Mouse (Mus musculus) liver, adult 2 months (tissue): ENCODE measurements around the gene Zfp457. TPM values are rescaled to one million over a fixed set of nuclear protein-coding genes. Genes with fewer than 3 reads are reported as not detected.

Experiments
- DNase-seq: peaks from one replicate; pipeline ENCODE4 v3.0.0-alpha.2; 2011; ENCODE audit warnings: low read depth, low spot score; ENCODE audit errors: extremely low read depth
- H3K27ac ChIP-seq: fragments of 200-500 bp; replicated peaks from 2 replicates; pipeline ENCODE4 v1.5.1; 2012; ENCODE audit warnings: low read depth, mild to moderate bottlenecking, control low read depth, inconsistent platforms, low read length; ENCODE audit not compliant: insufficient read depth
- H3K27me3 ChIP-seq: fragments of 200-500 bp; 2 replicates; pipeline ENCODE4 v1.6.1; 2012; ENCODE audit warnings: mild to moderate bottlenecking, moderate library complexity, low read length, inconsistent platforms; ENCODE audit not compliant: control insufficient read depth, insufficient read depth
- H3K36me3 ChIP-seq: fragments of 200-500 bp; 2 replicates; pipeline ENCODE4 v1.6.1; 2012; ENCODE audit warnings: low read length, inconsistent platforms; ENCODE audit not compliant: control insufficient read depth, insufficient read depth
- H3K4me1 ChIP-seq: fragments of 200-500 bp; 2 replicates; pipeline ENCODE4 v1.6.1; 2011; ENCODE audit warnings: low read length; ENCODE audit not compliant: control insufficient read depth, insufficient read depth
- H3K4me3 ChIP-seq: fragments of 200-500 bp; 2 replicates; pipeline ENCODE4 v1.5.1; 2011; ENCODE audit warnings: low read depth, mild to moderate bottlenecking, control low read depth, low read length, moderate library complexity; ENCODE audit not compliant: insufficient read depth
- H3K79me2 ChIP-seq: fragments of 200-500 bp; 2 replicates; pipeline ENCODE4 v1.6.1; 2012; ENCODE audit warnings: inconsistent platforms, mild to moderate bottlenecking, low read length, moderate library complexity; ENCODE audit not compliant: control insufficient read depth, insufficient read depth
- H3K9ac ChIP-seq: fragments of 200-500 bp; 2 replicates; pipeline ENCODE4 v1.6.1; 2012; ENCODE audit warnings: low read depth, mild to moderate bottlenecking, control low read depth, inconsistent platforms, low read length
- CTCF ChIP-seq: fragments of 200-500 bp; IDR thresholded peaks from 2 replicates; pipeline ENCODE4 v1.5.1; 2011; ENCODE audit warnings: low read depth, low read length, control low read depth
- POLR2A ChIP-seq: fragments of 200-500 bp; IDR thresholded peaks from 2 replicates; pipeline ENCODE4 v1.6.1; 2011; ENCODE audit warnings: low read length, control low read depth; ENCODE audit not compliant: insufficient read depth; ENCODE audit errors: extremely low read depth
- WGBS: fragments of 180-500 bp; shearing (Covaris S2); methylation state at CpG from one replicate; pipeline ENCODE4 v1.1.7; 2018; 5-methylcytosine and 5-hydroxymethylcytosine counted together
- polyA plus RNA-seq: library from polyadenylated mRNA; depleted of rRNA; stranded (reverse); fragments of >200 nt; gene quantifications from 2 replicates; pipeline ENCODE4 v1.2.3, GENCODE M21; 2012; rRNA removed
- total RNA-seq: library from RNA; depleted of rRNA; stranded (reverse); fragments of >200 nt; gene quantifications from 2 replicates; pipeline ENCODE4 v1.2.3, GENCODE M21; 2014; rRNA removed

Gene Zfp457
- total RNA-seq, result 1.9 and 4.0 TPM in 2 replicates
- polyA plus RNA-seq, result 0.51 and 0.87 TPM in 2 replicates

DNA sequence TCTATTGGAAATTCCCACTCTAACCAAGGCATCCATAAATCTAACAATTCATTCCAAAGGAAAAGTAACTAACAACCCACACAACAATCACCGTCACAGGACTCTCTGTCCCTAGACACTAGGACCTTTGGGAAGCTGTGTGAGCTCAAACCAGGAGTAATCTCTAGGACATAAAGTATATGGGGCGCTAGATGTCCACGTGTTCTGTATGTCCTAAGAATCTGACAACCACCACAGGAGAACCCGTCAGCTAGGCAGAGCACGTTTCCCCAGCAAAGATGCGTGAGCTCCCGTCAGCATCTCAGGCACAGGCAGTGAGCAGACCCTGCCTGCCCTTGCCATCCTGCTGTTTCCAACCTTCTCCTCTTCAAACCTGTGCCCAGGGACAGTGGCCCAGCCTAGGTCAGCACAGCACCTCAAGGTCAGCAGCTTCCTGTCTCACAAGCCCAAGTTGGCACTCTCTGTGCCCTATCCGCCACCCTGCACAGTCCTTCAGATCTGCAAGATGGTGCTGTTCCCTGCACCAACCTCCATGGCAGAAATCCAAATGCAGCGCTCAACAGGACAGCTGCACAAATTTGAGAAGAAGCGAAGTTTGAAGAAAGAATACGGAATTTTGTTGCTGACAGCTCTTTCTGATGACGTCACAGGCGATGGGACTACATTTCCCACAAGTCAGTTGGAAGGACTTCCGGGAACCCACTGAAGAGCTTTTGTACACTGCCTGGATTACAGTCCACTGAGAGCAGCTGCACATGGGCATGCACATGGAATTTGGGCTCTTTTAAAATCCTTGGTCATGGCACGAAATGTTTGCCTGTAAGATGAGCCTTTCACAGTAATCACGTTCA, at the start of gene Zfp457:
Gene Zfp457, minus strand, starts transcription at position 664 of the 851 bp plus-strand sequence.
- no peaks in the 10 kb centered on the region for H3K27me3 ChIP-seq
- 6% methylated on average over 16 of the region's 16 CpGs for WGBS
- H3K4me3 ChIP-seq, result peak within 1 kb of the TSS; percentile 60
- H3K27ac ChIP-seq, result peak within 1 kb of the TSS; percentile 76
- no peaks in the 10 kb centered on the region for H3K36me3 ChIP-seq
- TF ChIP-seq POLR2A (0 out of 2 replicates have a peak, but pooled peaks have one; percentile 12), CTCF (no peak)
- no peaks in the 10 kb centered on the region for H3K79me2 ChIP-seq
- no peaks in the 10 kb centered on the region for H3K4me1 ChIP-seq
- H3K9ac ChIP-seq, result peak within 1 kb of the TSS; percentile 58
- DNase-seq, result peak; percentile 94

DNA sequence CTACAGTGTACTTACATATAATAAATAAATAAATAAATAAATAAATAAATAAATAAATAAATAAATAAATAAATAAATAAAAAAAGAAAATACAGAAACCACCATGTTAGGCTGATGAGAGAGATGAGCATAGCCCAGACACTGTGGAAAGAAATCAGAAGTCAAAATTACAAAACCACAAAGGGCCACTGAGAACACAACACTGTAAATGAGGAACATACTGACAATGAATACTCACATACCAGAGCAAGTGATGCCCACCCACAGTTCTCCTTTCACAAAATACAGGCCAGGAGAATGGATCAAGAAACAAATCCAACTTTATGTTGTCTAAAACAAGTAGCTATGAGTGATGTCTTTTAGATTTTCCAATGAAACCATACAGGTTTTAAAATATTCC, 45.6 kb upstream of the Zfp457 start:
- Histone ChIP-seq H3K27ac (no peak overlapping the region), H3K4me3 (no peak overlapping the region), H3K79me2 (no peaks in the 10 kb centered on the region; the same call in 1 of the 2 replicates), H3K9ac (no peak overlapping the region), H3K4me1 (no peaks in the 10 kb centered on the region), H3K36me3 (peaks cover 2% of the 10 kb centered on the region; the same call in 1 of the 2 replicates), H3K27me3 (no peaks in the 10 kb centered on the region)
- TF ChIP-seq CTCF (no peak), POLR2A (no peak)
- DNase-seq, result no peak

DNA sequence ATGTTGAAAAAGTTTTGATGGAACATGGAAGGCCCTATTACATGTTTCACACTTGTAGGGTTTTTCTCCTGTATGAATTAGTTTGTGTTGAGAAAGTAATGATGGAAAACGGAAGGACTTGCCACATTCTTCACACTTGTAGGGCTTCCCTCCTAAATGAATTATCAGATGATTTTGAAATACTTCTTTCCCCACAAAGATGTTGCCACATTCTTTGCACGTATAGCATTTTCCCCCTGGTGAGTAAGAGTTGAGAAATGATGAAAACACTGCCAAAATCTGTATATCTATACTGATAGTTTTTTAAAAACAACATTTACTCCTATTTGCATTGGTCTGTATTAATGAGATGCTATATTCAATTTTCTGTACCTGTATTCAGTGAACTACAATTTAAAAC, 37.1 kb upstream of the Zfp457 start:
- no peak overlapping the region for H3K27ac ChIP-seq
- no peaks in the 10 kb centered on the region for H3K4me1 ChIP-seq
- peaks cover 29% of the 10 kb centered on the region for H3K36me3 ChIP-seq
- DNase-seq, result no peak
- 93% methylated on average over 2 of the region's 2 CpGs for WGBS
- H3K4me3 ChIP-seq, result no peak overlapping the region
- TF ChIP-seq CTCF, result no peak
- no peak for TF ChIP-seq POLR2A
- H3K9ac ChIP-seq, result no peak overlapping the region
- no peaks in the 10 kb centered on the region for H3K79me2 ChIP-seq
- H3K27me3 ChIP-seq, result no peaks in the 10 kb centered on the region

DNA sequence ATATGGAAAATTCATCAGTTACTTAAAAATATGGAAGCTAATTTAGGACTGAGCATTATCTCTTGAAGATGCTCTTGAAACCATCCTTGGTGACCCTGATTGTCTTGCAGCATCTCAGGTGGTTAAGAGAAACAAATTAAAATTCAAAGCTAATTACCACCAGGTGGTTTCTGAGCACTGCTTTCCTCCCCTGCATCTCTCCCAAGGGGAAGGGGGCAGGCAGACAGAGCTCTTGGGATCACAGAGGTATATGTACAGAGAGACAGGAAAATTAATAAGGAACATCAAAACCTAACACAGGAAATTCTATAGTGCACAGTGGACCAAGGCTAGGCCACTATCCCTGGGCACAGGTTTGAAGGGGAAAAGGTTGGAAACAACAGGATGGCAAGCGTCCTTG, 26.6 kb upstream of the Zfp457 start:
- DNase-seq, result no peak
- H3K79me2 ChIP-seq, result peaks cover 9% of the 10 kb centered on the region; the same call in 1 of the 2 replicates
- H3K4me1 ChIP-seq, result peaks cover 5% of the 10 kb centered on the region; the same call in 1 of the 2 replicates
- peak overlapping the region; percentile 63; the same call in 1 of the 2 replicates for H3K4me3 ChIP-seq
- H3K9ac ChIP-seq, result no peak overlapping the region
- WGBS, result 72% methylated on average over 1 of the region's 1 CpGs
- peak overlapping the region; percentile 78 for H3K27ac ChIP-seq
- no peaks in the 10 kb centered on the region for H3K27me3 ChIP-seq
- TF ChIP-seq POLR2A (no peak), CTCF (no peak)
- H3K36me3 ChIP-seq, result no peaks in the 10 kb centered on the region

DNA sequence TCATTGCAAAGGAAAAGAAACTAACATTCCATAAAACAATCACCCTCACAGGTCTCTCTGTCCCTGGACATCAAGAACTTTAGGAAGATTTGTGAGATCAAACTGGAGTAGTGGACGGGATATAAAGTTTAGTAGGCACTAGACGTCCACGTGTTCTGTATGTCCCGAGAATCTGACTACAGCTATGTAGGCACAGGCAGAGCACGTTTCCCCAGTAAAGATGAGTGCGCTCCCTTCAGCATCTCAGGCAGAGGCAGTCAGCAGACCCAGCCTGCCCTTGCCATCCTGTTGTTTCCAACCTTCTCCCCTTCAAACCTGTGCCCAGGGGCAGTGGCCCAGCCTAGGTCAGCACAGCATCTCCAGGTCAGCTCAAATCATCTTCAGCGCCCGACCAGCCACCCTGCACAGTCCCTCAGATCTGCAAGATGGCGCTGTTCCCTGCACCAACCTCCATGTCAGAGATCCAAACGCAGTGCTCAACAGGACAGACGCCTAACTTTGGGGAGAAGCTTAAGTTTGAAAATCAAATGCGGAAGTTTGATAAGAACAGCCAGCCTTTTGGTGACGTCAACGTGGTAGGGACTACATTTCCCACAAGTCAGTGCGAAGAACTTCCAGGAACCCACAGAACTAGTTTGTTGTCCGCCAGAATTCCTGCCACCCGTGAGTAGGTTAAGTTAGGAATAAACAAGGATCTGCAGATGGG, 25.9 kb upstream of the Zfp457 start, which contains the start of gene Zfp595:
Gene Zfp595, minus strand, starts transcription at position 552 of the 706 bp plus-strand sequence.
- H3K27me3 ChIP-seq, result no peaks in the 10 kb centered on the region
- peak within 1 kb of the TSS; percentile 71 for H3K9ac ChIP-seq
- peak within 1 kb of the TSS; percentile 63 for H3K4me3 ChIP-seq
- H3K4me1 ChIP-seq, result peaks cover 5% of the 10 kb centered on the region; the same call in 1 of the 2 replicates
- peak; percentile 98 for DNase-seq
- peaks cover 9% of the 10 kb centered on the region; the same call in 1 of the 2 replicates for H3K79me2 ChIP-seq
- 4% methylated on average over 17 of the region's 17 CpGs for WGBS
- peak within 1 kb of the TSS; percentile 78 for H3K27ac ChIP-seq
- no peaks in the 10 kb centered on the region for H3K36me3 ChIP-seq
- peak; percentile 71 for TF ChIP-seq CTCF
- no peak; the same call in 1 of the 2 replicates for TF ChIP-seq POLR2A
